Comparison of ENCODE assay signal across 8 mouse cellular contexts in the genomic region with DNA sequence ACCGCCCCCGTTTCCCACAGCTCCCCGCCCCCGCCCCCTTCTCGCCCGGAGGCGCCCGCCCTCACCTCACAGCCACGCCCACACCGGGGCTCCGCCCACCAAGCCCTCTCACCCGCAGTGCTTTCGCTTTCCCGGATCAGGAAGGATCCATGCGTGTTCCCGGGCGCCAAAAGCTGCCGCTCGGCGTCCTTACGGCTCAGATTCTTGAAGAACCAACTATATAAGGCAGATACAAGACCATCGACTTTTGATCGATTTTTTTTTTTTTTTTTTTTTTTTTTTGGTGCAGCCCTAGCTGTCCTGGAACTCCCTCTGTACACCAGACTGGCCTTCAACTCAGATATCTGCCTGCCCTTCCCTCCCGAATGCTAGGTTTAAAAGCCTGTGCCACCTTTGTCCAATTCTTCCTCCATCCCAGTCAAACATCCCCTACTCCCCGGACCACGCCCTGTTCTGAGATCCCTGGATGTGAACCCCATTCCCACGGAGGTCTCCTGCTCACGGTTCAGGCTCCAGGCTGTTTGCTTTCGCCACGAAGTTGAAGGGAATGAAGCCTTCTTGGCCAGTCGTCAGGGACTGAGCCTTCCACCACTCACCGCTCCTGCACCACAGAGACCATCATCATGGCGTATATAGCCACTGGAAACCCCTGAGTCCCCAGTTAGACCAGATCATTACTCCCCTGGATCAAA. TPM values are rescaled to one million over a fixed set of nuclear protein-coding genes. Genes with fewer than 3 reads are reported as not detected.
DNase-seq lines count a peak whose midpoint lies in the region; ATAC-seq and TF ChIP-seq lines count a peak whose summit lies in the region.

No protein-coding gene starts in this region.

- DNase-seq in MN1 (ENCODE audit: low spot score) = peak; percentile 91
- DNase-seq in cerebellum, adult 9-11 months = peak; percentile 77
- peak; percentile 91 for DNase-seq in hindbrain, embryonic 10.5 days (ENCODE audit: low spot score)
- DNase-seq in layer of hippocampus, adult 9-11 months = peak; percentile 86
- peak; percentile 83 for DNase-seq in ovary, adult 18-20 months (ENCODE audit: low spot score)
- DNase-seq in thymus, adult 2 months = peak; percentile 93

- no peak for TF ChIP-seq CTCF in thymus, adult 2 months (IDR thresholded peaks at IDR 0.05; ENCODE audit: borderline replicate concordance, control insufficient read depth, extremely low read depth, insufficient read depth, low read length, poor library complexity)

- peak; percentile 69; the same call in 1 of the 2 replicates for ATAC-seq in frontal cortex, adult (ENCODE audit: low TSS enrichment)
- ATAC-seq in lung, embryonic 16.5 days (ENCODE audit: low read depth) = peak; percentile 93

- H3K4me2 ChIP-seq in lung, embryonic 16.5 days (ENCODE audit: low read depth, low read length) = peak overlapping the region; percentile 97

- H3K4me3 ChIP-seq in hindbrain, embryonic 10.5 days = peak overlapping the region; percentile 54
- peak overlapping the region; percentile 64 for H3K4me3 ChIP-seq in lung, embryonic 16.5 days (ENCODE audit: low read length)
- H3K4me3 ChIP-seq in thymus, adult 2 months (ENCODE audit: control insufficient read depth, insufficient read depth, low read length) = peak overlapping the region; percentile 87

- 9% methylated on average over 33 of the region's 33 CpGs for WGBS in hindbrain, embryonic 10.5 days
- 7% methylated on average over 30 of the region's 33 CpGs for WGBS in lung, embryonic 16.5 days
- WGBS in thymus, adult 2 months = 4% methylated on average over 31 of the region's 33 CpGs

- peaks cover 21% of the 10 kb centered on the region for H3K4me1 ChIP-seq in hindbrain, embryonic 10.5 days (replicated peaks)
- H3K4me1 ChIP-seq in lung, embryonic 16.5 days (replicated peaks; ENCODE audit: control insufficient read depth, insufficient read depth, low read length) = peaks cover 14% of the 10 kb centered on the region
- peaks cover 32% of the 10 kb centered on the region for H3K4me1 ChIP-seq in thymus, adult 2 months (replicated peaks; ENCODE audit: control insufficient read depth, insufficient read depth, low read length)

- 0 out of 2 replicates have a peak, but pooled peaks cover 19% of the 10 kb centered on the region for H3K27me3 ChIP-seq in hindbrain, embryonic 10.5 days (ENCODE audit: insufficient read depth, poor library complexity, severe bottlenecking)
- H3K27me3 ChIP-seq in lung, embryonic 16.5 days (ENCODE audit: control insufficient read depth, insufficient read depth, low read depth, low read length) = peaks cover 2% of the 10 kb centered on the region; the same call in 1 of the 2 replicates
- no peaks in the 10 kb centered on the region for H3K27me3 ChIP-seq in thymus, adult 2 months (ENCODE audit: control insufficient read depth, insufficient read depth, low read length)

- peak overlapping the region; percentile 81 for H3K27ac ChIP-seq in hindbrain, embryonic 10.5 days
- peak overlapping the region; percentile 63 for H3K27ac ChIP-seq in lung, embryonic 16.5 days (ENCODE audit: low read length)
- H3K27ac ChIP-seq in thymus, adult 2 months (ENCODE audit: control insufficient read depth, insufficient read depth, low read length) = peak overlapping the region; percentile 98

- peak overlapping the region; percentile 76 for H3K9ac ChIP-seq in lung, embryonic 16.5 days (ENCODE audit: low read length)

- H3K9me3 ChIP-seq in hindbrain, embryonic 10.5 days = no peaks in the 10 kb centered on the region
- no peaks in the 10 kb centered on the region for H3K9me3 ChIP-seq in lung, embryonic 16.5 days (ENCODE audit: control insufficient read depth, low read length)

- peak; percentile 82 for TF ChIP-seq POLR2A in thymus, adult 2 months (IDR thresholded peaks at IDR 0.05; ENCODE audit: control insufficient read depth, extremely low read depth, insufficient read depth, low read length, poor library complexity)

- no peaks in the 10 kb centered on the region for H3K36me3 ChIP-seq in hindbrain, embryonic 10.5 days
- no peaks in the 10 kb centered on the region for H3K36me3 ChIP-seq in lung, embryonic 16.5 days (ENCODE audit: control insufficient read depth, insufficient read depth, low read length)
- H3K36me3 ChIP-seq in thymus, adult 2 months (ENCODE audit: control insufficient read depth, insufficient read depth, low read length) = peaks cover 49% of the 10 kb centered on the region

RNA-seq across cellular contexts. Expression of gene Hdac1, which starts 14.2 kb away (rescaled TPM):
- polyA plus RNA-seq in hindbrain, embryonic 10.5 days (2016; fragmentation: Nextera tagmentation; extraction: Ambion mirVana) = 241 and 286 TPM in 2 replicates
- 243 and 247 TPM in 2 replicates for polyA plus RNA-seq in lung, embryonic 16.5 days (2015; fragmentation: Nextera tagmentation; extraction: Ambion mirVana)
- 198 and 201 TPM in 2 replicates for polyA plus RNA-seq in thymus, adult 2 months (2012; rRNA removed)

RNA-seq across cellular contexts. Expression of gene Lck, which starts 16.8 kb away (rescaled TPM):
- 6.5 and 6.6 TPM in 2 replicates for polyA plus RNA-seq in hindbrain, embryonic 10.5 days (2016; fragmentation: Nextera tagmentation; extraction: Ambion mirVana)
- 10.7 and 26.5 TPM in 2 replicates for polyA plus RNA-seq in lung, embryonic 16.5 days (2015; fragmentation: Nextera tagmentation; extraction: Ambion mirVana)
- polyA plus RNA-seq in thymus, adult 2 months (2012; rRNA removed) = 1,584 and 1,845 TPM in 2 replicates

RNA-seq across cellular contexts. Expression of gene Fam167b, which starts 21.7 kb away (rescaled TPM):
- 0.46 and 1.0 TPM in 2 replicates for polyA plus RNA-seq in hindbrain, embryonic 10.5 days (2016; fragmentation: Nextera tagmentation; extraction: Ambion mirVana)
- 5.3 and 6.3 TPM in 2 replicates for polyA plus RNA-seq in lung, embryonic 16.5 days (2015; fragmentation: Nextera tagmentation; extraction: Ambion mirVana)
- 2.6 and 3.0 TPM in 2 replicates for polyA plus RNA-seq in thymus, adult 2 months (2012; rRNA removed)

RNA-seq across cellular contexts. Expression of gene Marcksl1, which starts 43.3 kb away (rescaled TPM):
- polyA plus RNA-seq in hindbrain, embryonic 10.5 days (2016; fragmentation: Nextera tagmentation; extraction: Ambion mirVana) = 1,645 and 2,027 TPM in 2 replicates
- 506 and 544 TPM in 2 replicates for polyA plus RNA-seq in lung, embryonic 16.5 days (2015; fragmentation: Nextera tagmentation; extraction: Ambion mirVana)
- 152 and 190 TPM in 2 replicates for polyA plus RNA-seq in thymus, adult 2 months (2012; rRNA removed)

RNA-seq across cellular contexts. Expression of gene Eif3i, which starts 43.8 kb away (rescaled TPM):
- polyA plus RNA-seq in hindbrain, embryonic 10.5 days (2016; fragmentation: Nextera tagmentation; extraction: Ambion mirVana) = 268 and 293 TPM in 2 replicates
- polyA plus RNA-seq in lung, embryonic 16.5 days (2015; fragmentation: Nextera tagmentation; extraction: Ambion mirVana) = 229 and 231 TPM in 2 replicates
- polyA plus RNA-seq in thymus, adult 2 months (2012; rRNA removed) = 331 and 350 TPM in 2 replicates

Comparison
In these comparisons a context has a peak if more than half of its experiments do, and no peak if none do; other contexts are left out.
1. Peak in every context shown above with its lines: DNase-seq, ATAC-seq, H3K4me3 ChIP-seq and H3K27ac ChIP-seq.
2. RNA of gene Lck, which starts 16.8 kb away (polyA plus RNA-seq): 1,584 to 1,845 TPM in thymus, adult 2 months; 10.7 to 26.5 TPM in lung, embryonic 16.5 days and 6.5 to 6.6 TPM in hindbrain, embryonic 10.5 days; every median in the first group is over 10 times any median in the second.